Comparison of ENCODE assay signal across 17 mouse cellular contexts in the genomic region with DNA sequence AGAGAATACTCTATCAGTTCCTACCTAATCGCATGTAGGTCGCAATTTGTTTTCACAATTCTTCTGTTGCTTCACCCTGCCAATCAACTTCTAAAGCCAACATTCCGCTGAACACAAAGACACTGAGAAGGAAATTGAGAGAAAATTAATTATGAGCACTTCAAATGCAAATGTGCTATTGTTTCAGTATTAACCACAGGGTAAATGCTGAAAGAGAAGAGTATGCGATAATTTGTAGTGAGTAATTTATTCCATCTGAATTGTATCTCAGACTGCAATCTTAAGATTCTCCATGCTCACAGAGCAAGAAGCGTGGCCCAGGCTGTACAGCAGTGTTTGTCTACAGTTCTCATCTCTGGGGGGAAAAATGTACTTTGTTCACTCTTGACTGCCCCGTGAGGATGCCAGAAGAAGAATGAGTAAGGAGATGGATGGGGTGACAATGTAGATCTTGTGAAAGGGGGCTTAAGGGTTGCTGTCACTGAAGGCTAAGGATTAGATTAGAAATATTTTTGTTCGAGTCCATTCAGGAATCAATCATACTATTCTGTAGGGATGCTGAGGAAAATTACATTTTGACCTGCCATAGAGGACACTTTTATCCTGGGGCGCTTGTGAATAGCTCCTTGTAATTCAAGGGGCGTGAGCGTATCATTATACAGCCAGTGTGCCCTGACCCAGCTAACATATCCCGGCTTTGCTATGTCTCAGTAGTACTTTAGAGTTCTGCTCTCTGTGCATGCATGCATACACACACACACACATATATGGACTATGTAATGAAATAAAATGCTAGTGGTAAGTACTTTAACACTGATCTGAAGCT.
DNase-seq lines count a peak whose midpoint lies in the region; ATAC-seq and TF ChIP-seq lines count a peak whose summit lies in the region.
"Had no signal": no experiment of that assay in that cellular context is flagged by ENCODE, and none has a peak within 500 bp of the region (broad histone marks: within the 10 kb centered on the region; RNA-seq: fewer than 3 reads in every experiment).

No protein-coding gene starts in this region.

- H3K9me3 ChIP-seq in forebrain, embryonic 11.5 days (ENCODE audit: control insufficient read depth, low read length) = no peaks in the 10 kb centered on the region
- H3K9me3 ChIP-seq in forebrain, embryonic 10.5 days = no peaks in the 10 kb centered on the region
- H3K9me3 ChIP-seq in forebrain, postnatal 0 days (ENCODE audit: low read length) = no peaks in the 10 kb centered on the region
- H3K9me3 ChIP-seq in hindbrain, postnatal 0 days (ENCODE audit: low read length) = no peaks in the 10 kb centered on the region
- H3K9me3 ChIP-seq: embryonic facial prominence, embryonic 15.5 days; heart, embryonic 12.5 days; liver, embryonic 13.5 days had no signal

- WGBS in forebrain, embryonic 11.5 days = 33% methylated on average over 11 of the region's 11 CpGs
- WGBS in forebrain, embryonic 10.5 days = 59% methylated on average over 11 of the region's 11 CpGs
- 18% methylated on average over 11 of the region's 11 CpGs for WGBS in forebrain, postnatal 0 days
- 32% methylated on average over 11 of the region's 11 CpGs for WGBS in hindbrain, postnatal 0 days

- no peak overlapping the region for H3K27ac ChIP-seq in forebrain, embryonic 11.5 days (ENCODE audit: low read depth, low read length)
- no peak overlapping the region for H3K27ac ChIP-seq in forebrain, embryonic 10.5 days
- H3K27ac ChIP-seq in forebrain, postnatal 0 days (ENCODE audit: low read depth, low read length) = no peak overlapping the region
- no peak overlapping the region for H3K27ac ChIP-seq in hindbrain, postnatal 0 days
- H3K27ac ChIP-seq: embryonic facial prominence, embryonic 15.5 days; liver, embryonic 13.5 days had no signal

- H3K9ac ChIP-seq in forebrain, embryonic 11.5 days (ENCODE audit: low read length) = no peak overlapping the region
- H3K9ac ChIP-seq in forebrain, postnatal 0 days = no peak overlapping the region
- no peak overlapping the region for H3K9ac ChIP-seq in hindbrain, postnatal 0 days (replicated peaks; ENCODE audit: low read length)
- H3K9ac ChIP-seq: embryonic facial prominence, embryonic 15.5 days; heart, embryonic 12.5 days; liver, embryonic 13.5 days had no signal

- H3K27me3 ChIP-seq in forebrain, embryonic 11.5 days (ENCODE audit: control insufficient read depth, insufficient read depth, low read length) = no peaks in the 10 kb centered on the region
- no peaks in the 10 kb centered on the region for H3K27me3 ChIP-seq in forebrain, embryonic 10.5 days (ENCODE audit: poor library complexity, severe bottlenecking)
- H3K27me3 ChIP-seq in forebrain, postnatal 0 days (ENCODE audit: insufficient read depth, low read length) = no peaks in the 10 kb centered on the region
- H3K27me3 ChIP-seq in hindbrain, postnatal 0 days (ENCODE audit: insufficient read depth, low read length) = no peaks in the 10 kb centered on the region
- H3K27me3 ChIP-seq: CH12.LX; embryonic facial prominence, embryonic 15.5 days; heart, embryonic 12.5 days; liver, embryonic 13.5 days had no signal

- DNase-seq in forebrain, embryonic 11.5 days (ENCODE audit: low spot score) = no peak
- DNase-seq in forebrain, embryonic 10.5 days (ENCODE audit: extremely low spot score, low spot score) = no peak
- no peak for DNase-seq in forebrain, postnatal 0 days
- DNase-seq in hindbrain, postnatal 0 days (ENCODE audit: low spot score) = no peak
- peak; percentile 54 for DNase-seq in retina, postnatal 1 day
- DNase-seq in kidney, postnatal 4 days = no peak
- DNase-seq in heart, adult 11 months = no peak
- DNase-seq in heart, postnatal 4 days = no peak
- DNase-seq: cerebellum, adult 11-12 months; gastrocnemius, postnatal 25 days; kidney, adult 2 months; liver, embryonic 13.5 days had no signal

- no peak for TF ChIP-seq CTCF in forebrain, postnatal 0 days (IDR thresholded peaks at IDR 0.05; ENCODE audit: low read depth)
- no peak for TF ChIP-seq CTCF in hindbrain, postnatal 0 days (IDR thresholded peaks at IDR 0.05; ENCODE audit: low read depth)

- peak; percentile 74 for ATAC-seq in forebrain, embryonic 11.5 days (replicated peaks; ENCODE audit: low FRiP score)
- peak; percentile 65 for ATAC-seq in forebrain, postnatal 0 days
- peak; percentile 54 for ATAC-seq in hindbrain, postnatal 0 days
- ATAC-seq: activated CD4-positive, CD25-positive, alpha-beta regulatory T cell, adult 4 months; lung, postnatal 0 days had no signal

- H3K4me2 ChIP-seq in forebrain, embryonic 11.5 days (ENCODE audit: low read depth, low read length, severe bottlenecking) = no peak overlapping the region
- no peak overlapping the region for H3K4me2 ChIP-seq in forebrain, postnatal 0 days (ENCODE audit: low read depth)
- no peak overlapping the region for H3K4me2 ChIP-seq in hindbrain, postnatal 0 days (ENCODE audit: low read depth, low read length)
- H3K4me2 ChIP-seq: embryonic facial prominence, embryonic 15.5 days; heart, embryonic 12.5 days; liver, embryonic 13.5 days had no signal

- H3K4me1 ChIP-seq in forebrain, embryonic 11.5 days (replicated peaks; ENCODE audit: control insufficient read depth, insufficient read depth, low read length) = no peaks in the 10 kb centered on the region
- peaks cover 14% of the 10 kb centered on the region for H3K4me1 ChIP-seq in forebrain, embryonic 10.5 days
- H3K4me1 ChIP-seq in forebrain, postnatal 0 days (ENCODE audit: insufficient read depth) = 0 out of 2 replicates have a peak, but pooled peaks cover 4% of the 10 kb centered on the region
- no peaks in the 10 kb centered on the region for H3K4me1 ChIP-seq in hindbrain, postnatal 0 days (ENCODE audit: insufficient read depth, low read length)
- H3K4me1 ChIP-seq: embryonic facial prominence, embryonic 15.5 days; heart, embryonic 12.5 days; liver, embryonic 13.5 days had no signal

- no peaks in the 10 kb centered on the region for H3K36me3 ChIP-seq in forebrain, embryonic 11.5 days (ENCODE audit: control insufficient read depth, insufficient read depth, low read length)
- no peaks in the 10 kb centered on the region for H3K36me3 ChIP-seq in forebrain, embryonic 10.5 days (replicated peaks)
- H3K36me3 ChIP-seq in forebrain, postnatal 0 days (ENCODE audit: insufficient read depth) = no peaks in the 10 kb centered on the region
- H3K36me3 ChIP-seq in hindbrain, postnatal 0 days (ENCODE audit: insufficient read depth, low read length) = no peaks in the 10 kb centered on the region
- H3K36me3 ChIP-seq: embryonic facial prominence, embryonic 15.5 days; heart, embryonic 12.5 days; liver, embryonic 13.5 days had no signal

- no peak overlapping the region for H3K4me3 ChIP-seq in forebrain, embryonic 11.5 days (ENCODE audit: low read depth, low read length)
- no peak overlapping the region for H3K4me3 ChIP-seq in forebrain, embryonic 10.5 days
- no peak overlapping the region for H3K4me3 ChIP-seq in forebrain, postnatal 0 days (ENCODE audit: low read depth, low read length)
- no peak overlapping the region for H3K4me3 ChIP-seq in hindbrain, postnatal 0 days (ENCODE audit: low read length)
- H3K4me3 ChIP-seq: embryonic facial prominence, embryonic 15.5 days; heart, embryonic 12.5 days; liver, embryonic 13.5 days had no signal
